Mouse (Mus musculus): ENCODE results near the gene Olfr541. TPM values are rescaled to one million over a fixed set of nuclear protein-coding genes. Genes with fewer than 3 reads are reported as not detected.

Olfr541 gene
- total RNA-seq, 2 experiments from 2014 or later: not detected

Other genes starting within 250 kb of the Olfr541 start
- not detected in 2 replicates for gene Olfr533, start 233.9 kb upstream of the Olfr541 start, total RNA-seq (2015; ENCODE audit: low replicate concordance)
- gene Olfr533, start 233.9 kb upstream of the Olfr541 start, total RNA-seq (2017; ENCODE audit: low replicate concordance): not detected in 2 replicates
- gene Olfr535, start 213.1 kb upstream of the Olfr541 start, total RNA-seq (2015; ENCODE audit: low replicate concordance): not detected in 2 replicates
- gene Olfr535, start 213.1 kb upstream of the Olfr541 start, total RNA-seq (2017; ENCODE audit: low replicate concordance): not detected in 2 replicates
- gene Olfr536, start 189.9 kb upstream of the Olfr541 start, total RNA-seq (2015; ENCODE audit: low replicate concordance): not detected in 2 replicates
- not detected in 2 replicates for gene Olfr536, start 189.9 kb upstream of the Olfr541 start, total RNA-seq (2017; ENCODE audit: low replicate concordance)
- gene Olfr538, start 129.4 kb upstream of the Olfr541 start, total RNA-seq (2015; ENCODE audit: low replicate concordance): not detected in 2 replicates
- not detected in 2 replicates for gene Olfr538, start 129.4 kb upstream of the Olfr541 start, total RNA-seq (2017; ENCODE audit: low replicate concordance)
- not detected in 2 replicates for gene Olfr46, start 96.0 kb upstream of the Olfr541 start, total RNA-seq (2015; ENCODE audit: low replicate concordance)
- gene Olfr46, start 96.0 kb upstream of the Olfr541 start, total RNA-seq (2017; ENCODE audit: low replicate concordance): 0.08 and 0.26 TPM in 2 replicates
- not detected in 2 replicates for gene Olfr61, start 68.3 kb upstream of the Olfr541 start, total RNA-seq (2015; ENCODE audit: low replicate concordance)
- not detected in 2 replicates for gene Olfr61, start 68.3 kb upstream of the Olfr541 start, total RNA-seq (2017; ENCODE audit: low replicate concordance)
- not detected in 2 replicates for gene Olfr53, start 50.8 kb upstream of the Olfr541 start, total RNA-seq (2015; ENCODE audit: low replicate concordance)
- gene Olfr53, start 50.8 kb upstream of the Olfr541 start, total RNA-seq (2017; ENCODE audit: low replicate concordance): not detected in 2 replicates
- not detected in 2 replicates for gene Olfr539, start 37.3 kb upstream of the Olfr541 start, total RNA-seq (2015; ENCODE audit: low replicate concordance)
- gene Olfr539, start 37.3 kb upstream of the Olfr541 start, total RNA-seq (2017; ENCODE audit: low replicate concordance): not detected in 2 replicates
- gene Olfr45, start 15.3 kb upstream of the Olfr541 start, total RNA-seq (2015; ENCODE audit: low replicate concordance): not detected in 2 replicates
- not detected in 2 replicates for gene Olfr45, start 15.3 kb upstream of the Olfr541 start, total RNA-seq (2017; ENCODE audit: low replicate concordance)
- not detected in 2 replicates for gene Cyp2e1, start 66.5 kb downstream of the Olfr541 start, total RNA-seq (2015; ENCODE audit: low replicate concordance)
- gene Cyp2e1, start 66.5 kb downstream of the Olfr541 start, total RNA-seq (2017; ENCODE audit: low replicate concordance): not detected in 2 replicates
- gene Syce1, start 90.6 kb downstream of the Olfr541 start, total RNA-seq (2015; ENCODE audit: low replicate concordance): 1.8 TPM in 1 of 2 replicates, not detected in the other
- gene Syce1, start 90.6 kb downstream of the Olfr541 start, total RNA-seq (2017; ENCODE audit: low replicate concordance): not detected in 2 replicates
- gene Zfp941, start 124.9 kb downstream of the Olfr541 start, total RNA-seq (2015; ENCODE audit: low replicate concordance): 0.36 TPM in 1 of 2 replicates, not detected in the other
- not detected in 2 replicates for gene Zfp941, start 124.9 kb downstream of the Olfr541 start, total RNA-seq (2017; ENCODE audit: low replicate concordance)
- not detected in 2 replicates for gene Urah, start 137.8 kb downstream of the Olfr541 start, total RNA-seq (2015; ENCODE audit: low replicate concordance)
- not detected in 2 replicates for gene Urah, start 137.8 kb downstream of the Olfr541 start, total RNA-seq (2017; ENCODE audit: low replicate concordance)
- gene Scgb1c1, start 148.3 kb downstream of the Olfr541 start, total RNA-seq (2015; ENCODE audit: low replicate concordance): not detected in 2 replicates
- gene Scgb1c1, start 148.3 kb downstream of the Olfr541 start, total RNA-seq (2017; ENCODE audit: low replicate concordance): not detected in 2 replicates
- not detected in 2 replicates for gene Odf3, start 150.5 kb downstream of the Olfr541 start, total RNA-seq (2015; ENCODE audit: low replicate concordance)
- gene Odf3, start 150.5 kb downstream of the Olfr541 start, total RNA-seq (2017; ENCODE audit: low replicate concordance): not detected in 2 replicates
- not detected in 2 replicates for gene Gm45785, start 159.1 kb downstream of the Olfr541 start, total RNA-seq (2015; ENCODE audit: low replicate concordance)
- 2.8 TPM in 1 of 2 replicates, not detected in the other for gene Gm45785, start 159.1 kb downstream of the Olfr541 start, total RNA-seq (2017; ENCODE audit: low replicate concordance)
- gene Ric8a, start 159.7 kb downstream of the Olfr541 start, total RNA-seq (2015; ENCODE audit: low replicate concordance): 19.1 and 49.5 TPM in 2 replicates
- 12.1 and 22.2 TPM in 2 replicates for gene Ric8a, start 159.7 kb downstream of the Olfr541 start, total RNA-seq (2017; ENCODE audit: low replicate concordance)
- 7.6 and 9.2 TPM in 2 replicates for gene Bet1l, start 160.3 kb downstream of the Olfr541 start, total RNA-seq (2015; ENCODE audit: low replicate concordance)
- gene Bet1l, start 160.3 kb downstream of the Olfr541 start, total RNA-seq (2017; ENCODE audit: low replicate concordance): 9.0 and 9.4 TPM in 2 replicates
- gene Psmd13, start 184.7 kb downstream of the Olfr541 start, total RNA-seq (2015; ENCODE audit: low replicate concordance): 74.2 and 90.1 TPM in 2 replicates
- 136 and 162 TPM in 2 replicates for gene Psmd13, start 184.7 kb downstream of the Olfr541 start, total RNA-seq (2017; ENCODE audit: low replicate concordance)
- 14.4 and 16.3 TPM in 2 replicates for gene Sirt3, start 185.0 kb downstream of the Olfr541 start, total RNA-seq (2015; ENCODE audit: low replicate concordance)
- gene Sirt3, start 185.0 kb downstream of the Olfr541 start, total RNA-seq (2017; ENCODE audit: low replicate concordance): 6.5 and 13.5 TPM in 2 replicates
- gene Cox8b, start 203.2 kb downstream of the Olfr541 start, total RNA-seq (2015; ENCODE audit: low replicate concordance): not detected in 2 replicates
- gene Cox8b, start 203.2 kb downstream of the Olfr541 start, total RNA-seq (2017; ENCODE audit: low replicate concordance): not detected in 2 replicates
- gene Nlrp6, start 223.6 kb downstream of the Olfr541 start, total RNA-seq (2015; ENCODE audit: low replicate concordance): not detected in 2 replicates
- not detected in 2 replicates for gene Nlrp6, start 223.6 kb downstream of the Olfr541 start, total RNA-seq (2017; ENCODE audit: low replicate concordance)
- gene Pgghg, start 244.1 kb downstream of the Olfr541 start, total RNA-seq (2015; ENCODE audit: low replicate concordance): 0.72 TPM in 1 of 2 replicates, not detected in the other
- 0.90 and 1.3 TPM in 2 replicates for gene Pgghg, start 244.1 kb downstream of the Olfr541 start, total RNA-seq (2017; ENCODE audit: low replicate concordance)